Comparison of ENCODE assay signal across 20 mouse cellular contexts in the genomic region with DNA sequence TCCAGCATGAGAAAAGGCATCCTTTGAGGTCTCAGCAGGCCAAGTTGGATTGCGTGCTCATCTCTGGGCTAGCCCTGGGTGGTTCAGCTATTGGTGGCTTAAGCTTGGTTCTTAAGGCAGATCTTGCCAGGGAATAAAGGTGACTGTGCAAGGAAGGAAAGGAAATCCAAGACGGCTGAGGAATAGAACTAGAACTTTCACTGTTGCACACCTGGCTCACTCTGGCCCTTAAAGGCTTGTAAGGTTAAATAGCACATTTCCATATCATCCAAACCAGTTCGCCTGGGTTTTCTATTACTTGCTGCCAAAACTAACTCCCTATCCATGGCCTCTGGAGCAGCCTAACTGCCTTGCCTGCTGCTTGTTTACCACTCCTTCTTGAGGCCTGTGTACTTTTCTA.
"Had no signal": no experiment of that assay in that cellular context is flagged by ENCODE, and none has a peak within 500 bp of the region (broad histone marks: within the 10 kb centered on the region; RNA-seq: fewer than 3 reads in every experiment).

No protein-coding gene starts in this region.

- H3K4me2 ChIP-seq: heart, embryonic 12.5 days; hindbrain, embryonic 12.5 days; hindbrain, embryonic 14.5 days; intestine, embryonic 15.5 days; limb, embryonic 12.5 days had no signal

- ATAC-seq: hindbrain, embryonic 16.5 days; inflammation-experienced regulatory T-cells, adult 6 months; intestine, embryonic 15.5 days; intestine, postnatal 0 days had no signal

- H3K9ac ChIP-seq: heart, embryonic 12.5 days; hindbrain, embryonic 12.5 days; hindbrain, embryonic 14.5 days; intestine, embryonic 15.5 days; limb, embryonic 12.5 days had no signal

- H3K36me3 ChIP-seq: heart, embryonic 10.5 days; heart, embryonic 12.5 days; hindbrain, embryonic 10.5 days; hindbrain, embryonic 12.5 days; intestine, embryonic 15.5 days; limb, embryonic 10.5 days; limb, embryonic 12.5 days had no signal

- DNase-seq: gastrocnemius, postnatal 14 days; gastrocnemius, postnatal 36 days; heart, postnatal 10 days; heart, postnatal 4 days; kidney, postnatal 10 days; kidney, postnatal 4 days; liver had no signal

- H3K27me3 ChIP-seq: heart, embryonic 12.5 days; hindbrain, embryonic 12.5 days; intestine, embryonic 15.5 days; limb, embryonic 12.5 days had no signal

- H3K9me3 ChIP-seq: heart, embryonic 10.5 days; heart, embryonic 12.5 days; hindbrain, embryonic 10.5 days; hindbrain, embryonic 12.5 days; intestine, embryonic 15.5 days; limb, embryonic 10.5 days; limb, embryonic 12.5 days had no signal

- H3K4me1 ChIP-seq: heart, embryonic 12.5 days; intestine, embryonic 15.5 days had no signal

- H3K27ac ChIP-seq: heart, embryonic 10.5 days; hindbrain, embryonic 10.5 days; hindbrain, embryonic 12.5 days; hindbrain, embryonic 14.5 days; intestine, embryonic 15.5 days; layer of hippocampus, adult 2 months; left cerebral cortex, adult 2 months; limb, embryonic 10.5 days; limb, embryonic 12.5 days had no signal

- H3K4me3 ChIP-seq: heart, embryonic 10.5 days; heart, embryonic 12.5 days; hindbrain, embryonic 10.5 days; hindbrain, embryonic 12.5 days; intestine, embryonic 15.5 days; layer of hippocampus, adult 2 months; left cerebral cortex, adult 2 months; limb, embryonic 10.5 days; limb, embryonic 12.5 days had no signal
